Mouse (Mus musculus): ENCODE data around the gene Limch1. TPM values are rescaled to one million over a fixed set of nuclear protein-coding genes. Genes with fewer than 3 reads are reported as not detected.

The Limch1 gene
- total RNA-seq, 2 experiments from 2014 or later: not detected

DNA sequence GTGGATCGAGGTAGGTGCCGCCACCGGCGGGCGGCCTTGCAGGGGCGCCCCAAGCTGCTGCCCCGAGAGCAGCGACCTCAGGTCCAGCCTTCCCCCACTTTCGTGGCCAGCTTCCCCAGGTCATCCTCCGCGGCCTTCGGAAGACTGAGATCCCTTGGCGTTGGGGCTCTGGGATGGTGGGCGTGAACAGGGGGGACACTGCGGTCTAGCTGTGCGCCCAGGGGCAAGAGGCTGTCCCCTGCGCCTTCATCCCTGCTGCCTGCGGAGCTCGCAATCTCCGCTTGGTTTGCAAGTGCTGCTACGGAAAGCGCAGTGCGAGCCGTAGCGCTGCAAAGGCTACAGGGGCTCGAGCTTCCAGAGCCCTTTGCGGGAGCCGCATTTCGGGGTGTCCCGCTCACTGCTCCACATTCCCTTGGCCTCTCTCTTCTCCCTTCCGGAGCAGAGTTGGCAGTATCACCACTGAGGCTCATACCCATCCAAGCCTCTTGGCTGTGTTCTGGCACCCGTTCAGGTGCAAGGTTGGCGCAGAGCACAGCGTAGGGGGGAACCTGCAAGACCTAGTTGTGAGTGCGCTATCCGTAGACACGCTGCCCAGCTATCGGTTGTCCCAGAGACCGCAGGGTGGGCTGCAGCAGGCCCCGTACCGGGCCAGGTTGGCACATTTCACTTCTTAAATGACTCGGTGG lies 512 bp downstream of the Limch1 start:
- no peak for ATAC-seq (replicated peaks; ENCODE audit: low FRiP score, poor library complexity, severe bottlenecking)

DNA sequence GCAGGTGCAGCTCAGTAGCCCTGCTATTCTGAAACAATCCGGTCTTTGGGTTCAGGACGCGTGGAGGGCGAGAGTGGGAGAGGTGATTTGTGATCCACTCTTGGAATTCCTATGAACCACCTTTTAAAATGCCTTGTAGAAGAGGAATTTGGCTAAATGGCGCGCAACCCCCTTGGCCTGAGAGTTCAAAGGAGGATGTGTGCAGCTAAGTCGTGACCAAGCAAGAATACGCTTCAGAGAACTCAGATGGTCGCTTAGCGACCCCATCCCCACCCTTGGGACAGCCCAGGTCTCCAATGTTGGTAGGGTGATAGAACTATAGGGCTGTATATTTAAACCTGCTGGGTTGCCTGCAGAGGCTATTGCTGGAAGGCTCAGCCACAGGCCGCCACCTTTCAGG lies 1.1 kb downstream of the Limch1 start:
- ATAC-seq (replicated peaks; ENCODE audit: low FRiP score, poor library complexity, severe bottlenecking): no peak

DNA sequence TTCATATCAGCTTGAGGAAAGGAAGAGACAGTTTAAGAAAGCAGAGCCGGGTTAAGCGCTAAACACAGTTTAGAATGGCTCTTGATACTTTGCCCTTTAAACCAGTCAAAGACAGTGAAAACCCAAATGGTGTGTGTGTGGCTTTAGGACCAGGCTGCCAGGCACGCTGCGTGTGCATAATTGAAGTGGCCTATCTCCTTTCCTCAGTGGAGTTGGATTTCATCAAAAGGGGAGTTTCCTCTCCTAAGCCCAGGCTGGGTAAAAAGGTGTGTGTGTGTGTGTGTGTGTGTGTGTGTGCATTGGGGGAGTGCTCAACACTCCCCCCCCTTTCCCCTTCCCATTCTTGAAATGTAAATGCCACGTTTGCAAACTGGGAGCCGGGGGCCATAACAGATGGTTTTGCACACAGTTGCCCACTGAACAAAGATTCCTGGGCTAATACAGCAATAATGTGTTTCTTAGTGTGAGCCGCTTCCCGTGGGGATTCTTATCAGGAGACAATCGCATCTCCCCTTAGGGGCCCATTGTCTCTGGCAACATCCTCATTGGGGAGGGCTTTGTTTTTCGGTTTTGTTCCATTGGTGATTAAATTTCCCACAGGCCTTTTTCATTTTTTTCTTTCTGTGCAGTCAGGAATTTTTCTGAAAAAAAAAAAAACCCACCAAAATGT lies 2.3 kb downstream of the Limch1 start:
- ATAC-seq (replicated peaks; ENCODE audit: low FRiP score, poor library complexity, severe bottlenecking): no peak

DNA sequence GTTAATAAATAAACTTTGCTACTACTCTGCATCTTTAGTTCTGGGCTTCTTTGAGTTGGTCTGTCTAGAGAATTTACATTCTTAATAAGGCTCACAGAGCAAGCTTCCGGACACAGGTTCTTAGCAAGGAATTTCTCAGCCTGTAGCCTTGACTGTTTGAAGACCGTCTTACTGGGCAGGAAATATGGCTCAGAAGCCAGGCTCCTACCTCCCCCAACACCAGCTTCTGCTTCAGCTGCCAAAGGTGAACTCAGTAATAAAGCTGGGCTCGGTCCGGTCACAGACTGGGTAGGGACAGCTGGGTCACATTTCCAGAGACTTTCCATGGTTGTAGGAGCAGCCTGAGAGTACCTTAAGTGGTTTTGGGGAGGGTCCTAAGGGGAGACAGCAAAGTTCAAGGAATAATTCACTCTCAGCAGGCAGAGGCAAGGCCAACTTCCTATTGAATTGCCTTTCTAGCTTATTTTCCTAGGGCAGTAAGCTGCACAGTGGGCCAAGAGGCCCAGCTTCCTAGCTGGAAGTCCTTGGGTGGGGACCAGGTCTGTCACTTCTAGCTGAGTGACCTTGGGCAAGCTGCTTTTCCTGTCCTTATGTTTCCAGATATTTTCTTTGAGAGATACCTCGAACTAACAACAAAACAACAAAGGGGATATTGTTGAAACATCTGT lies 3.0 kb downstream of the Limch1 start:
- no peak for ATAC-seq (replicated peaks; ENCODE audit: low FRiP score, poor library complexity, severe bottlenecking)

DNA sequence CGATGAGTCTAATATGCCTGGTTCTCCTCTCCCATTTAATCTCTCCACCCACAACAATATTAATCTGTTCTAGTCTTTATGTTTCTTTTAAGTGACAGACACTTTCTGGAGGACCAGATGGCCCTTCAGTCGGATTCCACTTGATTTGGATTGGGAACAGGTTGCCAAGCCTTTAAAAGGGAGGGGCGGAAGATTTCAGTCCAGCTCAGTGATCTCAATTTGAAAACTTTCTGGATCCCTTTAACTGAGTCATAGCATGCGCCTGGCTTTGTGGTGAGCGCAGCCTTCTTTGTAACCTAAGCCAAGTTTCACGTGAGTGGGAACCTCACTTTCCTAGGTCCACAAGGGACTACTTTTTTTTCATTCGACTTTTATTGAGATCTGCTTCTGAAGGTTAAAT lies 5.0 kb downstream of the Limch1 start:
- no peak for ATAC-seq (replicated peaks; ENCODE audit: low FRiP score, poor library complexity, severe bottlenecking)

DNA sequence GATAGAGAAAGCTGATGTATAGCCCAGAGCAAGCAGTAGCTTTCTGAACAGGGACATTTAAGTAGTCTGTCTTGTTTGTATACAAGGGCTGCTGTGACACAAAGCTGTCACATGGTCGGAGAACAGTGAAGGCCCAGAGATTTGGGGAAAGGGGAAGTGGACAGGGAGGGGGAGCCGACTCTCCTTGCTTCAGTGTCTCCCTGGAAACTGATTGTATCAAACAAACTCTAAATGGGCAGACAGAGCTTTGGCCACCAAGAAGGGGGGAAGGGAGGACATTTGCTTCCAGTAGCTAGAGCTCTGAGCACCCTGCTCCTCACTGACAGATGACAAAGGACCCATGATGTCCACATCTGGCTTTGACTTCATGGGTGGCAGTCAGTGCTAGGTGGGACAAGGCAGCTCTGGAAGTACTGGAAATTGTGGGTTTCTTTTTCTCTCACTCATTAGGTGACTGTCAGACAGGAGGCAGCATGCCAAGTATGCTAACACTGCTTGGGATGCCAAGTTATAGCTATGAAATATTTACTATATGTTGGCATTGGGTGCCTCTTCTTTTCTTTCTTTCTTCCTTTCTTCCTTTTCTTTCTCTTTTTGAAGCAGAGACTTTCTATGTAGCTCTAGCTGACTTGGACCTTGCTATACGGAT lies 5.8 kb downstream of the Limch1 start:
- no peak for ATAC-seq (replicated peaks; ENCODE audit: low FRiP score, poor library complexity, severe bottlenecking)

DNA sequence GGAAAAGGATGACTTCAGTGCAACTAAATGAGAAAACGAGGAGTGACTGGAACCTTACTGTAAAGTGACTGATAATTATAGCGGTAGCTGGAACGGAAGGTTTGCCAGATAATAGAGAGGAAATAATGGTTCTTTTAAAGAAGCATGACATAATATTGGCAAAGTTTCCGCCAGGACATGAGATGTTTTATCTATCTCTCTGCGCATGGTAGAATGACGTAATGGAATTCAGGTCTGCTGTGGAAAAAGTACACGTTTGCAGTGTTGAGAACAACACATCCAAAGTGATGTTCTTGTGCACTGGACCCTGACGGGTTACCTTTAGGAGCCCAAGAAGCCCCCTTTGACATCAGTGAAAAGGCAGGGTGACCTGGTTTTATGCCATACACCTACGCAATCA lies 8.0 kb downstream of the Limch1 start:
- ATAC-seq (replicated peaks; ENCODE audit: low FRiP score, poor library complexity, severe bottlenecking): no peak

DNA sequence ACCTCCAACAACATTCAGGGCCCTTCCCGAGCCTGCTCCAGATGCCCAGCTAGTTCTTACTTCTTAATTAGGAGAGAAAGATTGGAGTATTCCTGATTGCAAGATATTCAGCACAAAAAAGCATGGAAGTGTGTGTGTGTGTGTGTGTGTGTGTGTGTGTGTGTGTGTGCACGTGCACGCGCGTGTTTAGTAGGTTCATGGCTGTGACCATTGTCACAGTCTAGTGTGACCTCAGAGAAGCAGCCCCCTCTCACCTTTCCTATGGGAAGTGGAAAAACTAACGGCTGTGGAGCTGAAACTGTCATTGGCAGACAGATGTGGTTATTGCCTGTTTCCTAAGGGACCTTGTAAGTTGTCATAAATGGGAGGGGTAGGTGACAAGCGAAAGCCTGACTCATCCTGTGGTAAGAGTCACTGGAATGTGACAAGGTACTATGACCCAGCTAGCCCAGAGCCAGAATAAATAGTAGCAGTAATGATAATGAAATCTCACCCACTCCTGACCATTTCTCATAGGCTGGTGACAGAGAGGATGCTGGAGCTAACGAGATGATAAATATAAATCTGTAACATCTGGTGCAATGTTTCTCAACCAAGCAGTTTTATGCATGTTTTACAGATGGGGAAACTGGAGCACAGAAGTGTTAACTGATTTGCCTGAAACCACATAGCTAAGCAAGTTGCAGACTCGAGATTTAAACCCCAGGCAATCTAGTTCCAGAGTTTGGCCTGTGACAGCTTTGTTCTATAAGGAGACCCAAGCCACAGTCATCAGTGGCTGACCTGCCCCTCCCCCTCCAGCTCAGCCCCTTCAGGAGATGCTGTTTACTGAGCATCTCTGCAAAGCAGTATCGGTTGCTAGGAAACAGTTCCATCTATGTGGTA lies 11.4 kb downstream of the Limch1 start:
- no peak for ATAC-seq (replicated peaks; ENCODE audit: low FRiP score, poor library complexity, severe bottlenecking)

DNA sequence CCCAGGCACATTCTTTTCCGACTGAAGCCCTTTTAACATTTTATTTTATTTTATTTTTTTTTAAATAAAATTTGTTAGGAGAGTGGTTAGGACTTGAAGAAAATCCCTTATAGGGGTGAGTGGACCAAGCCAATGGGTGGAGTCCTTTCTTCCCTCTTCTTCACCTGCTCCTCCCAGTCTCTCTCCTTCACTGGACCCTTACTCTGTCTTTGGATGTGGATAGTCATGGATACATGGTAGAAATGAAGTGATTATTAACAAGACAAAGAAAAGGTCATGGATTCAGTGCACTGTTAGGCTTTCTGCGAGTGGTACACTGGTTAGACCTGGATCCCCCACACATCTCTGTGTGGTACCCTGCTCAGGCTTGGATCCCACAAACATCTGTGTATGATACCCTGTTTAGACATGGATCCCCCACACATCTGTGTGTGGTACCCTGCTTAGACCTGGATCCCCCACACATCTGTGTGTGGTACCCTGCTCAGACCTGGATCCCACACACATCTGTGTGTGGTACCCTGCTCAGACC lies 12.1 kb downstream of the Limch1 start:
- ATAC-seq (replicated peaks; ENCODE audit: low FRiP score, poor library complexity, severe bottlenecking): no peak

DNA sequence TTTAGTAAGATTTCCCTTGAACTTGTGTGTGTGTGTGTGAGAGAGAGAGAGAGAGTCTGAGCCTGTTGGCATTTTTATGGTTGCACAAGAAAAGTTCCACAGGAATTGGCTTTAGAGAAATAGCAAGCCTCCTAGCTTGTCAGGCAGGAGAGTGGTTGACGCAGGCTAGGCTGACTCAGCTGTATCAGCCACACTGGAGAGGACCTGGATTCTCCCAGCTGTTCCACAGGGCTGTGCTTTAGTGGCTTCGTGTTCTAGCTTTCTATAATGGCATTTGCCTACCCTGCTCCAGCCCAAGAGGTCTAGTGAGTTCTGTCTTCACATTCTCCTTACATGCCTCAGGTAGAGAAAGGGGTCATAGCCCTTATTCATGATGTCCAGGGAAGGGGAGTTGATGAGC lies 13.7 kb downstream of the Limch1 start:
- ATAC-seq (replicated peaks; ENCODE audit: low FRiP score, poor library complexity, severe bottlenecking): no peak

DNA sequence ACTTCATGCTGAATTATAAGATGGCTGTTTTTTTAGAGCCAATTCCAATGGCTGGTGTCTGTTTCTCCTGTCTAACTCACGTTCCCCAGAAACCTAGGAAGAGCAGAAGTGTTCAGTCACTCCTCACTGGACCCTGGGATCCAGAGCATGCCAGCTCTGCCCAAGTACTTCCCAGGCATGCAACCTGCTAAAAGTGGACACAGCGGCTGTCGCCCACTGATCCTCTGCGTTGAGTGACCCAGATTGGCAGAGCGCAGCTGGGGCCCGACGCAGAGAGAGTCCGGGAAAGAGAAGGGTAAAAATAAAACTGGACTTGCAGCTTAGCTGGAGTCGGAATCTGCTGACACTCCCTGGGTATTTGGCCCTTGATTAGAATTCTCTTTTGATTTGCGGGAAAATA lies 15.1 kb downstream of the Limch1 start:
- no peak for ATAC-seq (replicated peaks; ENCODE audit: low FRiP score, poor library complexity, severe bottlenecking)

DNA sequence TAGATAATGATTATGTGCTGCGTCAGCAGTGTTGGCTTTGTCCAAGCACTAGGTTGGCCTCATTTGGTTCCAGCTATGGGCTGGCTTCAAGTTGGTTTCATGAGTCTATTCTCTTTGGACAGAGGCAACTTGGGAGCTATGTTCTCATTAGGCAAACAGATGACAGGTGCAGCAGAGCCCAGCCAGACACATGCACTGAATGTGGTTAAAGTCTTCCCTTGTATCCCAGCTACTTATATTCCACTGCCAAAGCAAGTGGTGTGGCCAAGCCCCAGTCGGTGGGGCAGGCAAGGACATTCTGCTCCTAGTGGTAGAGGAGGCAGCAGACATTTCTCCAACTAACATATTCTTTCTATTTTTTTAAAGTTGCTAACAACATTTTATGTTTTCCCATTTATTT lies 16.4 kb downstream of the Limch1 start:
- ATAC-seq (replicated peaks; ENCODE audit: low FRiP score, poor library complexity, severe bottlenecking): no peak

DNA sequence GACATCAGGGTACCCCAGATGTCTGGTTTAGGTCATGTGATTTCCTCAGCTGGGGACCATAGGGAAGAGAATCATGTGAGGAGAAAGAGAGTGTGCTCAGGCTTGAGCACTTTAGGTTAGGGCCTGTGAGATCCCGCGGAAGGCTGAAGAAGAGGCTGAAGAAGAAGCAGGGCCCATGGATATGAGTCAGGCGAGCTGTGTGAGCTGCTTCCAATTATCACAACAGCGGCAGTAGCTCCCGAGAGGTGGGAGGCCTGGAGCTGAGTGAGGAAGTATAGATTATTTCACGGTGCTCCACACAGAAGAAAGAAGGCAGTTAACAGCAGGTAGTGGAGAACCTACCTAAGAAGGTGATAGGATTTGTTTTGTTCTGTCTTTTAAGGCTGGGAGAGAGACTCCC lies 18.5 kb downstream of the Limch1 start:
- no peak for ATAC-seq (replicated peaks; ENCODE audit: low FRiP score, poor library complexity, severe bottlenecking)

DNA sequence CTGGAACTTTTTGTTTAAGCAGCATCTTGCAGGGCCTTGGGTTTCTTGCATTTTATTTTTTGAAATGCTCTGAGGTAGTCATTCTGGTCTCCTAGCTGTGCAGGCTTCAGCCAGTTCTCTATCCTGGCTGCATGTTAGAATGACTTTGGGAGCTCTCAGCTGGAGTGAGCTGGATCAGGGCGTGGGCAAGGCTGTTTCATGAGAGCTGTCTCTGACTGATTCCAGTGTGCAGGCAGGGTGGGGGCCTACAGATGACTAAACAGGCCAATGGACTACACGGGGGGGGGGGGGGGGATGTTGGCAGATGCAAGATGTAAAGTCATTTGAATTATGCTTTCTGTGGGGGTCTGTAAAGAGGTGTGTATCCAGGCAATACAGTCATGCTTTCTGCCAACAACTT lies 20.3 kb downstream of the Limch1 start:
- no peak for ATAC-seq (replicated peaks; ENCODE audit: low FRiP score, poor library complexity, severe bottlenecking)

DNA sequence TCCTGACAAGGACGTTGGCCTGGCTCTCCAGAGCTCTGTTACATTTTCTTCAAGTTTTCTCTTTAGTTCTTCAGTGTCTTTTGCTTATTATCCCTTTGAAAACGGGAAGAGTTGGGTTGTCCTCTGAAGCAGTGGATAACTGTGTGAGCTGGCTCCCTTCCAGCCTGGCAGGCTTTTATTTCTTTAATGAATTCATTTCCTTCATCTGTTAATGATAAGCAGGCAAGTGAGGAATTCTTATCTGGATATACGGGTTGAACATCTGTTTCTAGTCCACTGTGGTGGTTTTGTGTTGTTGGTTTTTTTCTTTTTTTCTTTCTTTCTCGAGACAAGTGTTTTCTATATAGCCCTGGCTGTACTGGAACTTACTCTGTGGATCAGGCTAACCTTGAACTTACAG lies 22.4 kb downstream of the Limch1 start:
- ATAC-seq (replicated peaks; ENCODE audit: low FRiP score, poor library complexity, severe bottlenecking): no peak

DNA sequence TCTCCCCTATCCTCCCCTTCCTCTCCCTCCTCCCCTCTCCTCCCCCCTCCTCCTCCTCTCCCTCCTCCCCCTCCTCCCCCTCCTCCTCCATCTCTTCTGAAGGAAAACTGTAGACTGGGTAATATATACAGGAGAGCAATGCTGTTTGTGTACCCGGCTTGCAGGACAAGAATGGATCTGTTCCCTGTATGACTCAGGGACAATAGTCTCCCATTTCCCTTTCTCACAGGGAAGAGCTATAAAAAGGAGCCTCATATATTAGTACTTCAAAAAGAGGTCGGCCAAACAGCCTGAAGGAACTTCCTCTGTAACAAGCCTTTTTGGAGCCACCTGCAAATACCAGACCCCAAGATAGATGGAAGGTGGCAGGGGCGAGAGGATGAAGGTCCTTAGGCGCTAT lies 23.4 kb downstream of the Limch1 start:
- ATAC-seq (replicated peaks; ENCODE audit: low FRiP score, poor library complexity, severe bottlenecking): no peak

DNA sequence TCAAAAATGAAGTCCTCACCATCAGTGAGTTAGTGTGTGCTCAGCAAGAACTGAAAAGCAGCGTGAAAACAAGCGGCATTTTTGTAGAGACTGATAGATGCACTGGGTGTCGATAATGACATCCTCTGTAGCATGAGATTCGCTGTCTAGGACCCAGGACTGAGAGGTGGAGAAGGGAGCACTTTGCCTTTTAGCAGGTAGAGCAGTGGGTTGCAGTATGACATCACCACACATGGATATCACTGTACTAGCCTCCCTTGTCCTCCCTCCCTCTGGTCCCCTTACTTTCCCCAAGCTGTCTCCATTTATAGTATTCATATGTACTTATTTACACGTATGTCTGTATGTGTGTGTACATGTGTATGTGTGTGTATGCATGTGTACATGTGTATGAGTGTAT lies 23.9 kb downstream of the Limch1 start:
- ATAC-seq (replicated peaks; ENCODE audit: low FRiP score, poor library complexity, severe bottlenecking): no peak

DNA sequence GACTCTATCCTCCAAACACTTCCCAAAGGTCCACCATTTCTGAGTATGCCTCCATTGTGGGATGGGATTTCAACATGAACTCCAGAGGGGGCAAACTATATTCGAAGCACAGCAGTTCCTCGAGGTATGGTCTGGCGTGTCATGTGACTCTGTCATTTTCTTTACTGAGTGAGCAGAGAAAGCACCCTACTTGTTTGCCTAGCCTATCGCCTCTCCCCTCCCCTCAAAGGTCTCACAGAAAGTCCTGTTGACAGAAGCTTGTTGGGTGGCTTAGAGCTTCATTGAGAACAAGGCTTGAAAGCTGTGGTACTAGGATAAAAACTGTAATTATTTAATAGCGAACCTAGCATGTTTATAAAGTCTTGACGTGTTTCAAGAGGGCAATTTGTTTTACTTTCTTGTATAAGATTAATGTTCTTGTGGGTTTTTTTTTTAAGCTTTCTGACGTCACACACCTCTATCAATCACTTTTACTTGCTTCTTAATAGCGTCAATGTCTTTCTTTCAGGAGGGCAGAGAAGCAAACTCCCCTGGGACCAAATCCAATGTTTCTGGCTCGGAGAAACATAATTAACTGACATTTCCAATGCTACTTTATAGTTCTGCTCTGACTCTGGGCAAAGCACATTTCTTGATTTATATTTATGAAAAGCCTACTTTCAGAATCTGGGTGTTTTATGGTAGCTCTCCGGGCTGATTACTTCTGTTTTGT lies 32.5 kb downstream of the Limch1 start:
- ATAC-seq (replicated peaks; ENCODE audit: low FRiP score, poor library complexity, severe bottlenecking): no peak

DNA sequence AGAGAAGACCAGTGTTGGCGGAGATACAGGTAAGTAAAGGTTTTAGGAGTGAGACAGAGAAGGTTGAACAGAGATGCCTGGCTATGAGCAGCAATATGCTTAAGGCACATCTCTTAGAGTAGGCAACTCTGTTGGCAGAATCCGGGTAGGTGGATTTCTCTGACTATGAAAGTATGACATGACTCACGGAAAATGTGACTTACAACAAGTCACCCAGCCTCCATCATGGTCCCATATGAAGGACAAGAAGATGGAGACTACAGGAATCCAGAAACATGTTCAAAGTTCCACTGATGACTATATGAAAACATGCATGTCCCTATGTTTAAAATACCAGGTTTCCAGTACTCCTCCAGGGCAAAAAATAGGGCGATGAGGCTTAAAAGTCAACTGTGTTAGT lies 34.7 kb downstream of the Limch1 start:
- ATAC-seq (replicated peaks; ENCODE audit: low FRiP score, poor library complexity, severe bottlenecking): no peak

Measured in erythroblast, adult 5-6 weeks (primary cell).